In the genomic region with DNA sequence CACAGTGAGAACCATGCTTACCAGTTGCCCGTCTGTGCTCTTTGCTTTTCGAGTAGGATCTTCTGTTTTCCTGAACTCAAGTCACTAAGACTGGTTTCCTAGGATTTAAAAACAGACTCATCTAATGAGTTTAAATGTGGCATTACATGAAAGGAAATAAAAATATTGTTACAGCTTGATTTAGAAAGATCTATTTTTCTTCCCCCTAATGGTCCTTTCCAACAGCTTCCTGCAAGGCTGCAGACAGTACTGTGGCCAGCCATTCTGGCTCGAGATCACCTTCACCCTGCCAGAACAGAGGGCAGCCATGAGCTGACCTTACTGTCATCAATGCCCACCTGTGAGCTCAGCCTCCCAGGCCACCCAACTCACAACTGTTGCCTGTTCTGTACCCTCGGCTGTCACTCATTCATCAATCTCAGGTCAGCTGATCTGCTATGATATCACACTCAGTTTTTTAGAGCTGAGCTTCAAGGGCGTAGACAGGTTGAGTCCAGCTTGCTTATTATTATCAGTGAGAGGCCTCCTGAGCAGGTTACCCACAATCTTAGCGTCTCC, we compare ENCODE assay signal across 20 mouse cellular contexts.
DNase-seq lines count a peak whose midpoint lies in the region; ATAC-seq and TF ChIP-seq lines count a peak whose summit lies in the region.
"Had no signal": no experiment of that assay in that cellular context is flagged by ENCODE, and none has a peak within 500 bp of the region (broad histone marks: within the 10 kb centered on the region; RNA-seq: fewer than 3 reads in every experiment).

No protein-coding gene starts in this region.

- no peak for ATAC-seq in megakaryocyte, adult 5-6 weeks (ENCODE audit: poor library complexity, severe bottlenecking)
- ATAC-seq: CD4-positive, CD25-positive, alpha-beta regulatory T cell, adult 4 months; Patski had no signal

- WGBS in heart, embryonic 10.5 days = 55% methylated on average over 6 of the region's 6 CpGs

- TF ChIP-seq CTCF in layer of hippocampus, adult 2 months (conservative IDR thresholded peaks at IDR 0.05) = peak; percentile 50

- H3K27ac ChIP-seq in layer of hippocampus, adult 2 months = no peak overlapping the region; the same call in 1 of the 2 replicates
- H3K27ac ChIP-seq in heart, embryonic 10.5 days = 0 out of 2 replicates have a peak overlapping the region, but pooled peaks have one; percentile 30
- H3K27ac ChIP-seq: hindbrain, embryonic 14.5 days; liver, embryonic 14.5 days; lung, embryonic 15.5 days; macrophage; midbrain, embryonic 12.5 days; neural tube, embryonic 13.5 days had no signal

- no peak overlapping the region for H3K4me3 ChIP-seq in layer of hippocampus, adult 2 months
- no peak overlapping the region for H3K4me3 ChIP-seq in heart, embryonic 10.5 days
- H3K4me3 ChIP-seq: lung, embryonic 15.5 days; midbrain, embryonic 12.5 days; neural tube, embryonic 13.5 days had no signal

- no peaks in the 10 kb centered on the region for H3K36me3 ChIP-seq in heart, embryonic 10.5 days
- H3K36me3 ChIP-seq: lung, embryonic 15.5 days; midbrain, embryonic 12.5 days; neural tube, embryonic 13.5 days had no signal

- H3K4me1 ChIP-seq in heart, embryonic 10.5 days = peaks cover 26% of the 10 kb centered on the region
- H3K4me1 ChIP-seq: lung, embryonic 15.5 days; midbrain, embryonic 12.5 days had no signal

- no peaks in the 10 kb centered on the region for H3K27me3 ChIP-seq in heart, embryonic 10.5 days (ENCODE audit: insufficient read depth, poor library complexity, severe bottlenecking)
- H3K27me3 ChIP-seq: lung, embryonic 15.5 days; midbrain, embryonic 12.5 days; neural tube, embryonic 13.5 days; Patski had no signal

- no peaks in the 10 kb centered on the region for H3K9me3 ChIP-seq in heart, embryonic 10.5 days
- H3K9me3 ChIP-seq: lung, embryonic 15.5 days; midbrain, embryonic 12.5 days; neural tube, embryonic 13.5 days had no signal

- DNase-seq in adrenal gland, postnatal 14 days = peak; percentile 12
- DNase-seq in adrenal gland, adult 2 months = no peak
- DNase-seq in layer of hippocampus, adult 2 months (ENCODE audit: low spot score in 2 of 2) = no peak
- DNase-seq in layer of hippocampus, postnatal 36 days = no peak
- no peak for DNase-seq in heart, embryonic 10.5 days (ENCODE audit: low spot score)
- DNase-seq in heart, postnatal 4 days = peak; percentile 23
- DNase-seq in ovary, postnatal 14 days (ENCODE audit: low spot score) = no peak
- DNase-seq: adrenal gland, postnatal 10 days; cerebellum, adult 11-12 months; cerebellum, postnatal 25 days; kidney, postnatal 4 days had no signal

Comparison
In these comparisons a context has a peak if more than half of its experiments do, and no peak if none do; other contexts are left out.
1. DNase-seq: peak in adrenal gland, postnatal 14 days (single experiment) and heart, postnatal 4 days (single experiment); none in adrenal gland, adult 2 months (single experiment), layer of hippocampus, adult 2 months (0 of 2), layer of hippocampus, postnatal 36 days (0 of 2), heart, embryonic 10.5 days (single experiment) and ovary, postnatal 14 days (single experiment).